Mouse (Mus musculus) stomach, postnatal 0 days (tissue): ENCODE data around the gene 1700020N01Rik.

Experiments used
- CTCF ChIP-seq: IDR thresholded peaks from 2 replicates; pipeline ENCODE4 v1.5.1; 2016; ENCODE audit warnings: antibody characterized with exemption, low read depth, mild to moderate bottlenecking, moderate library complexity
- EP300 ChIP-seq: optimal IDR thresholded peaks from 2 replicates; pipeline ENCODE3; 2016; ENCODE audit warnings: antibody characterized with exemption

- TF ChIP-seq CTCF (no peak), EP300 (no peak)
Observed at GRCm38 (mm10) chr10:21614520-21614919, 21.6 kb downstream of the 1700020N01Rik start.
